Mouse (Mus musculus): ENCODE measurements around the gene Gm10058. TPM values are rescaled to one million over a fixed set of nuclear protein-coding genes. Genes with fewer than 3 reads are reported as not detected.
"Not testable (repeated sequence)": the region's sequence is repeated elsewhere in the genome, so short reads cannot be mapped to it uniquely, and the experiment has no call there.

Gene Gm10058
- not detected in 2 replicates for total RNA-seq (2014; fragmentation: Nextera tagmentation)
- total RNA-seq (2017): not detected in 2 replicates

GRCm38 (mm10) chrX:27946785-27947184 lies at the start of gene Gm10058:
Gene Gm10058, minus strand, starts transcription at chrX:27946885.
- not testable (repeated sequence) for ATAC-seq (replicated peaks; ENCODE audit: low FRiP score, low TSS enrichment, poor library complexity, severe bottlenecking)

All from megakaryocyte-erythroid progenitor cell, adult 5-6 weeks (primary cell).